Mouse (Mus musculus) heart, embryonic 14.5 days (tissue): Measurements from ENCODE around the gene Ryr3. TPM values are rescaled to one million over a fixed set of nuclear protein-coding genes. Genes with fewer than 3 reads are reported as not detected.

Source experiments
- ATAC-seq: fragments of 200-750 bp; cut with Nextera tagmentation; 2 replicates; pipeline ENCODE4 v1.8.0; 2017; ENCODE audit warnings: low read depth, moderate TSS enrichment; ENCODE audit not compliant: insufficient number of reproducible peaks, insufficient read depth, low FRiP score
- H3K27ac ChIP-seq, 2 experiments: fragments of 200-500 bp in 1 of 2; fragments of 300-500 bp in 1 of 2; sonication (generic) in 1 of 2; replicated peaks in 1 of 2; 2 replicates each; pipeline ENCODE4 v1.5.1; 2012 to 2014; ENCODE audit warnings: low read depth in 2 of 2, low read length in 2 of 2, control low read depth in 1 of 2, mild to moderate bottlenecking in 1 of 2, mixed read lengths in 1 of 2; ENCODE audit not compliant: control insufficient read depth in 1 of 2, insufficient read depth in 1 of 2
- H3K27me3 ChIP-seq: fragments of 300-500 bp; sonication (generic); 2 replicates; pipeline ENCODE4 v1.6.1; 2014; ENCODE audit warnings: mild to moderate bottlenecking, low read length, control low read depth; ENCODE audit not compliant: control insufficient read depth, insufficient read depth
- H3K36me3 ChIP-seq: fragments of 300-500 bp; sonication (generic); 2 replicates; pipeline ENCODE4 v1.6.1; 2014; ENCODE audit warnings: mild to moderate bottlenecking, control low read depth, low read length, mixed read lengths; ENCODE audit not compliant: control insufficient read depth, insufficient read depth
- H3K4me1 ChIP-seq, 2 experiments: fragments of 200-500 bp in 1 of 2; fragments of 300-500 bp in 1 of 2; sonication (generic) in 1 of 2; 2 replicates each; pipeline ENCODE4 v1.6.1; 2012 to 2014; ENCODE audit warnings: low read length in 2 of 2, control low read depth in 1 of 2, mixed read lengths in 1 of 2; ENCODE audit not compliant: control insufficient read depth in 2 of 2, insufficient read depth in 2 of 2
- H3K4me2 ChIP-seq: fragments of 300-500 bp; sonication (generic); 2 replicates; pipeline ENCODE4 v1.6.1; 2014; ENCODE audit warnings: mild to moderate bottlenecking, low read length
- H3K4me3 ChIP-seq, 2 experiments: fragments of 200-500 bp in 1 of 2; fragments of 300-500 bp in 1 of 2; sonication (generic) in 1 of 2; 2 replicates each; pipeline ENCODE4 v1.5.1; 2012 to 2014; ENCODE audit warnings: low read length in 2 of 2, mild to moderate bottlenecking in 2 of 2, control low read depth in 1 of 2, low read depth in 1 of 2, moderate library complexity in 1 of 2; ENCODE audit not compliant: control insufficient read depth in 1 of 2, insufficient read depth in 1 of 2
- H3K9ac ChIP-seq: fragments of 300-500 bp; sonication (generic); 2 replicates; pipeline ENCODE4 v1.6.1; 2014; ENCODE audit warnings: mild to moderate bottlenecking, low read length
- H3K9me3 ChIP-seq: fragments of 300-500 bp; sonication (generic); 2 replicates; pipeline ENCODE4 v1.6.1; 2016; ENCODE audit warnings: low read length, control low read depth; ENCODE audit not compliant: control insufficient read depth
- WGBS: fragments of 180-500 bp; shearing (Covaris S2); extraction: QIAGEN DNeasy Blood & Tissue Kit; methylation state at CpG from one replicate; pipeline ENCODE4 v1.1.7; 2014; 5-methylcytosine and 5-hydroxymethylcytosine counted together
- microRNA-seq: library from miRNA; unstranded; fragments of <30 nt; microRNA quantifications from one replicate; pipeline ENCODE4, GENCODE M21; 2016
- polyA plus RNA-seq: library from polyadenylated mRNA; unstranded; fragments of >200 nt; fragmentation: Nextera tagmentation; extraction: Ambion mirVana; gene quantifications from 2 replicates; pipeline ENCODE4 v1.2.1, GENCODE M21; 2014

Ryr3 gene
- polyA plus RNA-seq, 1 experiment from 2014 or later, result 6.6 TPM

DNA sequence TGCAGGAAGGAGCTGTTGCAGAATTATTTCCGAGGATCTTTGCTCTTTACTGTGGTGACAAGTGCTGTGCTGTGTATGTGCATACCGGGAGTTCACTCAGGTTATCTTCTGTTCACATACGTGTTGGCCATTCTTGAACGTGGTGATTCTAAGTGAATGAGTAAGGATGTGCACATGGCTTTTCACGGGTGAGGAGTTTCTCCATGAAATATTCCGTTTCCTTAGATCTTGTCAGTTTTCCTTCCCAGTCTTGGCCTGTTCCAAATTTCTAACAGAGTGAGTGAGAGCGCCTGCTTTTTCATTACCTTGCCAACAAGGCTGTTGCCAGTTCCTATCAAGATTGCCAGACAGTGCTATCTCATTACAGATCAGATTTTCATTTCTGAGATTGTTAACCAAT is 625.9 kb downstream of the Ryr3 start:
- Histone ChIP-seq H3K27me3 (no peaks in the 10 kb centered on the region), H3K4me3 (no peak overlapping the region), H3K4me1 (no peaks in the 10 kb centered on the region), H3K9me3 (no peaks in the 10 kb centered on the region), H3K4me2 (no peak overlapping the region), H3K36me3 (no peaks in the 10 kb centered on the region), H3K27ac (no peak overlapping the region), H3K9ac (no peak overlapping the region)
- ATAC-seq, result no peak
- WGBS, result 73% methylated on average over 7 of the region's 7 CpGs

Small RNA genes within 50 kb of the gene (microRNA-seq; reads per million reads assigned to microRNA genes)
- gene Gm44374, result not detected

Other genes starting within 250 kb of the Ryr3 start
- gene Tmco5b, start 68.6 kb upstream of the Ryr3 start, polyA plus RNA-seq, result not detected in 2 replicates
- 2.3 and 2.6 TPM in 2 replicates for gene Fmn1, start 110.6 kb upstream of the Ryr3 start, polyA plus RNA-seq